Mouse (Mus musculus) liver, postnatal 0 days (tissue): ENCODE measurements around the gene Gpn1.
A peak's percentile ranks its signal among the peaks of the same experiment; 100 is the strongest.

Experiments
- CTCF ChIP-seq: sonication (generic); IDR thresholded peaks from 2 replicates; pipeline ENCODE4 v1.5.1; 2016; ENCODE audit warnings: antibody characterized with exemption, low read depth
- EP300 ChIP-seq: IDR thresholded peaks from 2 replicates; pipeline ENCODE4 v1.6.1; 2016; ENCODE audit warnings: antibody characterized with exemption, low read depth, mild to moderate bottlenecking

GRCm38 (mm10) chr5:31526354-31527116 lies 32.0 kb downstream of the Gpn1 start, which contains the start of gene Slc4a1ap:
- TF ChIP-seq CTCF (no peak), EP300 (peak; percentile 59)
